ENCODE assay signal across 13 mouse cellular contexts in the genomic region with DNA sequence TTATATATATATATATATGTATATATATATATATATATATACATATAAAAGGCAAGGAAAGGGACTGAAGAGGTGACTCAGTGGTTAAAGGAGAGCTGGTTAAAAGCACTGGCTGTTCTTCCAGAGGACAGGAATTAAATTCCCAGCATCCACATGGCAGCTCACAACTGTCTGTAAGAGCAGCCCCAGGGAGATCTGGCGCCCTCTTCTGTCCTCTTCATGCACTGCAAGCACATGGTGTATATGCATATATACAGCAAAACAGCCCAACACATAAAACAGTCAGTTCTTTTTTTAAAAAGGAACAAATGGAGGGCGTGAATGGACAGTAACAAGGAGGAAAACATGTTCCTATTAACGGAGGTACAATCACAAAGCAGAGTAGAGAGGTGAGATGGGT.
DNase-seq lines count a peak whose midpoint lies in the region; ATAC-seq and TF ChIP-seq lines count a peak whose summit lies in the region.
"Had no signal": no experiment of that assay in that cellular context is flagged by ENCODE, and none has a peak within 500 bp of the region (broad histone marks: within the 10 kb centered on the region; RNA-seq: fewer than 3 reads in every experiment).

No protein-coding gene starts in this region.

- H3K27ac ChIP-seq in liver, postnatal 0 days (ENCODE audit: low read depth), result no peak overlapping the region
- H3K27ac ChIP-seq in ES-Bruce4 (ENCODE audit: insufficient read depth, low read length), result no peak overlapping the region
- no peak overlapping the region for H3K27ac ChIP-seq in limb, embryonic 10.5 days
- H3K27ac ChIP-seq: limb, embryonic 13.5 days; neural tube, embryonic 12.5 days; stomach, embryonic 15.5 days had no signal

- peak; percentile 37 for TF ChIP-seq CTCF in liver, postnatal 0 days (IDR thresholded peaks at IDR 0.05; ENCODE audit: low read depth)
- TF ChIP-seq CTCF in ES-Bruce4 (IDR thresholded peaks at IDR 0.05; ENCODE audit: low read depth, low read length), result peak; percentile 54

- no peaks in the 10 kb centered on the region for H3K4me1 ChIP-seq in liver, postnatal 0 days (ENCODE audit: insufficient read depth)
- H3K4me1 ChIP-seq in ES-Bruce4 (ENCODE audit: control insufficient read depth, insufficient read depth, low read length), result no peaks in the 10 kb centered on the region
- H3K4me1 ChIP-seq in limb, embryonic 10.5 days, result 0 out of 2 replicates have a peak, but pooled peaks cover 6% of the 10 kb centered on the region
- H3K4me1 ChIP-seq: limb, embryonic 13.5 days; neural tube, embryonic 12.5 days; stomach, embryonic 15.5 days had no signal

- no peak for ATAC-seq in liver, postnatal 0 days
- ATAC-seq: forebrain, embryonic 14.5 days had no signal

- no peak for TF ChIP-seq POLR2A in ES-Bruce4 (IDR thresholded peaks at IDR 0.05; ENCODE audit: insufficient read depth, low read length)

- H3K4me3 ChIP-seq in liver, postnatal 0 days (ENCODE audit: low read depth, low read length), result no peak overlapping the region
- H3K4me3 ChIP-seq in ES-Bruce4 (ENCODE audit: low read depth, low read length), result no peak overlapping the region
- H3K4me3 ChIP-seq in limb, embryonic 10.5 days, result no peak overlapping the region
- H3K4me3 ChIP-seq: limb, embryonic 13.5 days; neural tube, embryonic 12.5 days; stomach, embryonic 15.5 days had no signal

- no peaks in the 10 kb centered on the region for H3K27me3 ChIP-seq in liver, postnatal 0 days (ENCODE audit: insufficient read depth, low read length)
- no peaks in the 10 kb centered on the region for H3K27me3 ChIP-seq in ES-Bruce4 (ENCODE audit: control insufficient read depth, insufficient read depth, low read length, poor library complexity, severe bottlenecking)
- no peaks in the 10 kb centered on the region for H3K27me3 ChIP-seq in limb, embryonic 10.5 days (ENCODE audit: low read depth, poor library complexity, severe bottlenecking)
- H3K27me3 ChIP-seq: limb, embryonic 13.5 days; neural tube, embryonic 12.5 days; stomach, embryonic 15.5 days had no signal

- peaks cover 4% of the 10 kb centered on the region; the same call in 1 of the 2 replicates for H3K9me3 ChIP-seq in liver, postnatal 0 days (ENCODE audit: low read length)
- no peaks in the 10 kb centered on the region for H3K9me3 ChIP-seq in ES-Bruce4 (replicated peaks; ENCODE audit: control insufficient read depth, insufficient read depth, low read length, poor library complexity, severe bottlenecking)
- no peaks in the 10 kb centered on the region for H3K9me3 ChIP-seq in limb, embryonic 10.5 days (replicated peaks)
- H3K9me3 ChIP-seq: stomach, embryonic 15.5 days had no signal

- H3K4me2 ChIP-seq in liver, postnatal 0 days (ENCODE audit: low read depth, low read length), result no peak overlapping the region
- H3K4me2 ChIP-seq: limb, embryonic 13.5 days; neural tube, embryonic 12.5 days; stomach, embryonic 15.5 days had no signal

- no peaks in the 10 kb centered on the region for H3K36me3 ChIP-seq in liver, postnatal 0 days (replicated peaks; ENCODE audit: insufficient read depth, low read length)
- H3K36me3 ChIP-seq in ES-Bruce4 (ENCODE audit: control insufficient read depth, insufficient read depth, low read length, poor library complexity, severe bottlenecking), result no peaks in the 10 kb centered on the region
- no peaks in the 10 kb centered on the region; the same call in 1 of the 2 replicates for H3K36me3 ChIP-seq in limb, embryonic 10.5 days
- H3K36me3 ChIP-seq: neural tube, embryonic 12.5 days had no signal

- TF ChIP-seq EP300 in liver, postnatal 0 days (IDR thresholded peaks at IDR 0.05; ENCODE audit: low read depth), result no peak
- no peak for TF ChIP-seq EP300 in ES-Bruce4 (IDR thresholded peaks at IDR 0.05; ENCODE audit: insufficient read depth, low read depth, low read length)

- peak; percentile 13 for DNase-seq in liver, postnatal 0 days
- no peak for DNase-seq in liver
- peak; percentile 28 to 35 for DNase-seq in B cell, adult 2 months
- DNase-seq in limb, embryonic 10.5 days (ENCODE audit: low spot score), result peak; percentile 31
- DNase-seq in frontal cortex, postnatal 14 days (ENCODE audit: low spot score in 2 of 2), result no peak
- no peak for DNase-seq in kidney, postnatal 4 days
- DNase-seq: cerebellum, adult 2 months; gastrocnemius, postnatal 36 days had no signal

- no peak overlapping the region for H3K9ac ChIP-seq in liver, postnatal 0 days (replicated peaks)
- no peak overlapping the region for H3K9ac ChIP-seq in ES-Bruce4 (ENCODE audit: low read depth, poor library complexity, severe bottlenecking)
- H3K9ac ChIP-seq: limb, embryonic 13.5 days; neural tube, embryonic 12.5 days; stomach, embryonic 15.5 days had no signal

- 41% methylated on average over 3 of the region's 3 CpGs for WGBS in liver, postnatal 0 days (ENCODE audit: insufficient replicate concordance)
- WGBS in limb, embryonic 10.5 days, result 68% methylated on average over 3 of the region's 3 CpGs

Comparison
In these comparisons a context has a peak if more than half of its experiments do, and no peak if none do; other contexts are left out.
1. DNase-seq: peak in liver, postnatal 0 days (single experiment), B cell, adult 2 months (2 of 2) and limb, embryonic 10.5 days (single experiment); none in liver (single experiment), frontal cortex, postnatal 14 days (0 of 2) and kidney, postnatal 4 days (0 of 2).